Mouse (Mus musculus): ENCODE measurements around the gene Kdm1a. TPM values are rescaled to one million over a fixed set of nuclear protein-coding genes. Genes with fewer than 3 reads are reported as not detected.

Gene Kdm1a
- polyA plus RNA-seq (2012; rRNA removed): 21.2 and 24.4 TPM in 2 replicates

DNA sequence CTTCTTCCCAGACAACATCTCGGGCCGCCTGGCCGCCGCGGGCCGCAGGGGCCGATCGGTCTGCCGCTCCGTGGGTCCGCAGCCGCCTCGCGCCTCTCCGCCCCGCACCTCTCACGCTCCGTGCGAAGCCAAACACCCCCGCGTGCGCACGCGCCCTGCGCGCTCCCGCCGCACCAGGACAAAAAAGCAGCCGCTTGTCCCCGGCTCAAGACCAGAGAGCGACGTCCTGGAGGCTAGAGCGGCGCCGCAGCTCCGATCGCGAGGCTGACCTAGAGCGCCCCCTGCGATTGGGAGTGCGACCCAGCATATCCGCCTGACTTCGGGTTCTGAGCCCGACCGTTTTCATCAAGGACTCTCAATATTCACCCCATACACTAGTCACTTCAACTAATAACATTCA is at the start of gene Kdm1a:
Gene Kdm1a, minus strand, starts transcription at position 156 of the 400 bp plus-strand sequence.

DNA sequence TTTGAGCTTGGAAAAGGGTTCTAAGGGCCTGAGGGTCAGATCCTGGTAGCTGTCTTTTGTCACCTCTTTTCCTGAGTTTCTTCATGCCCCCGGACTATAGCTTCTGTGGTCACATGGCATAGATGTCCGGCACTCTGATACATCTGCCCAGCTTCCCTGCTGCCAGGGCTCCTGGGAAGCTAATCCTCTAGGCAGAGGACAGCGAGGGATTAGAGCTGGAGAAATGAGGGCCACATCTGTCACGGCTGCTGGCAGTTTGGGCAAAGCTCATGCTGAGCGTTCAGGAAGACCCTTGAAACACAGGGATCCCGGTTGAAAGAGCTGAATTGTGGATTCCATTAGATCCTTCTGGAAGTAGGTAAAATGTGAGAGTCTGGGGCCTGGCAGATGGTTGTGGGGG is 19.9 kb upstream of the Kdm1a start, which contains the start of gene Lactbl1:
Gene Lactbl1, plus strand, starts transcription at position 234 of the 400 bp plus-strand sequence.

DNA sequence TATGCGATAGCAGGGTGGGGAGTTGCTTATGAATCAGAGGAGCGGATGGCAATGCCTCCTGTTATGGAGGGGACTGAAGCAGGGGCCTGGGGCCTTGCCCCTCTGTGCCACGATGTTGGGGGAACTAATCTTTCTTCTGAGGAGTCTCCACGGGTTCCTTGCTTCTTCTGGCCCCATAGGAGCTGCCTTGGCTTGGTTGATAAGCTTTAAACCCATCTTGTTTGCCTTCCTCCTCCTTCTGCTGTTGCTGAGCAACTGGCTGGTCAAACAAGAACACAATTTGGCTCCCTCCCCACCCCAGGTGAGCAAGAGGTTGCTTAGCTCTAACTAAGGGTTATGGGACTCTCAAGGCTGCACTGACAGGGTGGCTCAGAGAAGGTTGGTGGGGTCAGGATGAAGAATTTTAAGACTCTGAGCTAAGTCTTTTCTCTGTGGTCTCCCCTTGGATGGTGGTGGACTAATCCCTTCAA is 7.9 kb upstream of the Kdm1a start, which contains the start of gene Tex46:
Gene Tex46, plus strand, starts transcription at position 51 of the 470 bp plus-strand sequence.

Other genes starting within 250 kb of the Kdm1a start
- 0.10 and 0.15 TPM in 2 replicates for gene Htr1d, start 179.2 kb downstream of the Kdm1a start, polyA plus RNA-seq (2012; rRNA removed)
- 0.84 and 1.3 TPM in 2 replicates for gene 6030445D17Rik, start 140.5 kb downstream of the Kdm1a start, polyA plus RNA-seq (2012; rRNA removed)
- 13.7 and 14.6 TPM in 2 replicates for gene Luzp1, start 133.0 kb downstream of the Kdm1a start, polyA plus RNA-seq (2012; rRNA removed)
- not detected in 2 replicates for gene Tex46, start 7.7 kb upstream of the Kdm1a start, polyA plus RNA-seq (2012; rRNA removed)
- 0.03 TPM in 1 of 2 replicates, not detected in the other for gene Lactbl1, start 19.9 kb upstream of the Kdm1a start, polyA plus RNA-seq (2012; rRNA removed)
- 118 and 132 TPM in 2 replicates for gene Ephb2, start 233.3 kb upstream of the Kdm1a start, polyA plus RNA-seq (2012; rRNA removed)

All from colon, adult 2 months (tissue).